Comparison of ENCODE assay signal across 27 mouse cellular contexts in genomic region chr16:59404798-59405197, GRCm38 (mm10). TPM values are rescaled to one million over a fixed set of nuclear protein-coding genes. Genes with fewer than 3 reads are reported as not detected.
DNase-seq lines count a peak whose midpoint lies in the region; ATAC-seq and TF ChIP-seq lines count a peak whose summit lies in the region.
"Had no signal": no experiment of that assay in that cellular context is flagged by ENCODE, and none has a peak within 500 bp of the region (broad histone marks: within the 10 kb centered on the region; RNA-seq: fewer than 3 reads in every experiment).

No protein-coding gene starts in this region.

- intact Hi-C loops in heart, adult 2 months (cut with DNase I), result loop anchor here (10.0 kb wide), 1 partner anchor 780 kb away; no protein-coding TSS in a partner anchor

- H3K36me3 ChIP-seq in heart, adult 2 months (ENCODE audit: control insufficient read depth, insufficient read depth, low read length), result no peaks in the 10 kb centered on the region
- H3K36me3 ChIP-seq in heart, embryonic 10.5 days, result no peaks in the 10 kb centered on the region
- no peaks in the 10 kb centered on the region for H3K36me3 ChIP-seq in heart, embryonic 12.5 days
- no peaks in the 10 kb centered on the region for H3K36me3 ChIP-seq in kidney, postnatal 0 days (ENCODE audit: insufficient read depth, low read length)
- H3K36me3 ChIP-seq: G1E had no signal

- no peak for TF ChIP-seq CTCF in heart, adult 2 months (IDR thresholded peaks at IDR 0.05)
- no peak for TF ChIP-seq CTCF in kidney, postnatal 0 days (IDR thresholded peaks at IDR 0.05; ENCODE audit: low read depth)

- H3K9me3 ChIP-seq in heart, embryonic 10.5 days, result no peaks in the 10 kb centered on the region
- no peaks in the 10 kb centered on the region for H3K9me3 ChIP-seq in heart, embryonic 12.5 days (replicated peaks)
- H3K9me3 ChIP-seq in kidney, postnatal 0 days (replicated peaks; ENCODE audit: low read length), result no peaks in the 10 kb centered on the region
- H3K9me3 ChIP-seq: G1E had no signal

- peak; percentile 77 for DNase-seq in heart, adult 11 months
- no peak for DNase-seq in heart, adult 2 months
- peak; percentile 54 for DNase-seq in heart, embryonic 10.5 days (ENCODE audit: low spot score)
- peak; percentile 18 for DNase-seq in kidney, postnatal 0 days (ENCODE audit: low spot score)
- no peak for DNase-seq in kidney, adult 18-20 months
- DNase-seq: adrenal gland, adult 2 months; adrenal gland, adult 8-10 months; adrenal gland, postnatal 10 days; adrenal gland, postnatal 14 days; adrenal gland, postnatal 25 days; adrenal gland, postnatal 36 days; B cell, adult 2 months; cerebellum, adult 11 months; cerebellum, adult 11-12 months; cerebellum, adult 18-20 months had no signal

- TF ChIP-seq EP300 in heart, adult 2 months (IDR thresholded peaks at IDR 0.05; ENCODE audit: insufficient read depth, low read depth, low read length), result no peak

- no peak overlapping the region for H3K4me2 ChIP-seq in heart, embryonic 12.5 days
- H3K4me2 ChIP-seq in kidney, postnatal 0 days (ENCODE audit: low read length), result no peak overlapping the region

- no peak for TF ChIP-seq POLR2A in heart, adult 2 months (IDR thresholded peaks at IDR 0.05; ENCODE audit: insufficient read depth, low read depth, low read length)

- H3K4me1 ChIP-seq in heart, adult 2 months (ENCODE audit: control insufficient read depth, insufficient read depth, low read length), result no peaks in the 10 kb centered on the region
- no peaks in the 10 kb centered on the region for H3K4me1 ChIP-seq in heart, embryonic 10.5 days
- H3K4me1 ChIP-seq in heart, embryonic 12.5 days (replicated peaks), result no peaks in the 10 kb centered on the region
- H3K4me1 ChIP-seq in kidney, postnatal 0 days (replicated peaks; ENCODE audit: insufficient read depth, low read length), result no peaks in the 10 kb centered on the region

- H3K27me3 ChIP-seq in heart, adult 2 months (ENCODE audit: control insufficient read depth, insufficient read depth, low read length), result no peaks in the 10 kb centered on the region
- H3K27me3 ChIP-seq in heart, embryonic 10.5 days (ENCODE audit: insufficient read depth, poor library complexity, severe bottlenecking), result no peaks in the 10 kb centered on the region
- no peaks in the 10 kb centered on the region for H3K27me3 ChIP-seq in heart, embryonic 12.5 days (replicated peaks)
- H3K27me3 ChIP-seq in kidney, postnatal 0 days (ENCODE audit: insufficient read depth, low read length), result no peaks in the 10 kb centered on the region
- H3K27me3 ChIP-seq: CH12.LX had no signal

- no peak overlapping the region for H3K4me3 ChIP-seq in heart, adult 2 months
- no peak overlapping the region for H3K4me3 ChIP-seq in heart, embryonic 10.5 days
- no peak overlapping the region for H3K4me3 ChIP-seq in heart, embryonic 12.5 days
- no peak overlapping the region for H3K4me3 ChIP-seq in kidney, postnatal 0 days (replicated peaks; ENCODE audit: low read depth, low read length)

- no peak overlapping the region for H3K27ac ChIP-seq in heart, adult 2 months
- H3K27ac ChIP-seq in heart, embryonic 10.5 days, result no peak overlapping the region
- no peak overlapping the region for H3K27ac ChIP-seq in heart, embryonic 12.5 days (ENCODE audit: poor library complexity, severe bottlenecking)
- H3K27ac ChIP-seq in kidney, postnatal 0 days, result no peak overlapping the region

- H3K9ac ChIP-seq in heart, adult 2 months (ENCODE audit: low read depth, low read length), result no peak overlapping the region
- no peak overlapping the region for H3K9ac ChIP-seq in heart, embryonic 12.5 days
- no peak overlapping the region for H3K9ac ChIP-seq in kidney, postnatal 0 days (ENCODE audit: low read depth, low read length)

- ATAC-seq in heart, embryonic 12.5 days (ENCODE audit: insufficient number of reproducible peaks, low FRiP score), result no peak
- no peak for ATAC-seq in kidney, postnatal 0 days (replicated peaks; ENCODE audit: low FRiP score, low read depth)
- ATAC-seq: activated CD4-positive, CD25-positive, alpha-beta regulatory T cell, adult 4 months; CD4-positive, CD25-positive, alpha-beta regulatory T cell, adult 4 months; Patski had no signal

- no peaks in the 10 kb centered on the region for H3K79me2 ChIP-seq in heart, adult 2 months (replicated peaks; ENCODE audit: control insufficient read depth, insufficient read depth, low read length)

- WGBS in heart, adult 2 months, result 44% methylated on average over 9 of the region's 9 CpGs
- WGBS in heart, embryonic 10.5 days, result 72% methylated on average over 9 of the region's 9 CpGs
- WGBS in heart, embryonic 12.5 days, result 63% methylated on average over 9 of the region's 9 CpGs
- WGBS in kidney, postnatal 0 days, result 44% methylated on average over 9 of the region's 9 CpGs

RNA-seq across cellular contexts. Expression of gene Gabrr3, which starts 2.3 kb away (rescaled TPM):
- total RNA-seq in heart, adult 2 months (2021), result under 1 TPM in 1 of 2 experiments, not detected in 1; 0.05 TPM
- not detected in 2 replicates for polyA plus RNA-seq in heart, adult 2 months (2012; rRNA removed)
- polyA plus RNA-seq in heart, embryonic 10.5 days (2016; fragmentation: Nextera tagmentation; extraction: Ambion mirVana), result not detected in 2 replicates
- not detected in 2 replicates for polyA plus RNA-seq in heart, embryonic 12.5 days (2016; fragmentation: Nextera tagmentation; extraction: Ambion mirVana)
- not detected in 2 replicates for polyA plus RNA-seq in kidney, postnatal 0 days (2015; fragmentation: Nextera tagmentation; extraction: Ambion mirVana)
- total RNA-seq: adrenal gland, adult 18-20 months; adrenal gland, adult 2 months; adrenal gland, adult 8-10 months; adrenal gland, postnatal 10 days; adrenal gland, postnatal 14 days; adrenal gland, postnatal 25 days; adrenal gland, postnatal 36 days; adrenal gland, postnatal 4 days; CH12.LX; MEL had no signal
- polyA plus RNA-seq: activated CD4-positive, CD25-positive, alpha-beta regulatory T cell, adult 4 months; adrenal gland, adult 2 months; C2C12; CD4-positive, CD25-positive, alpha-beta regulatory T cell, adult 4 months; G1E; Patski had no signal

RNA-seq across cellular contexts. Expression of gene Olfr209, which starts 41.0 kb away (rescaled TPM):
- not detected for total RNA-seq in heart, adult 2 months (2021)
- not detected in 2 replicates for polyA plus RNA-seq in heart, adult 2 months (2012; rRNA removed)
- polyA plus RNA-seq in heart, embryonic 10.5 days (2016; fragmentation: Nextera tagmentation; extraction: Ambion mirVana), result not detected in 2 replicates
- not detected in 2 replicates for polyA plus RNA-seq in heart, embryonic 12.5 days (2016; fragmentation: Nextera tagmentation; extraction: Ambion mirVana)
- not detected in 2 replicates for polyA plus RNA-seq in kidney, postnatal 0 days (2015; fragmentation: Nextera tagmentation; extraction: Ambion mirVana)
- total RNA-seq: adrenal gland, adult 18-20 months; adrenal gland, adult 2 months; adrenal gland, adult 8-10 months; adrenal gland, postnatal 10 days; adrenal gland, postnatal 14 days; adrenal gland, postnatal 25 days; adrenal gland, postnatal 36 days; adrenal gland, postnatal 4 days; CH12.LX; ES-E14; MEL had no signal
- polyA plus RNA-seq: activated CD4-positive, CD25-positive, alpha-beta regulatory T cell, adult 4 months; adrenal gland, adult 2 months; brain, embryonic 14.5 days; C2C12; CD4-positive, CD25-positive, alpha-beta regulatory T cell, adult 4 months; G1E had no signal

RNA-seq across cellular contexts. Expression of gene Olfr206, which starts 55.8 kb away (rescaled TPM):
- total RNA-seq in heart, adult 2 months (2021), result not detected
- polyA plus RNA-seq in heart, adult 2 months (2012; rRNA removed), result not detected in 2 replicates
- not detected in 2 replicates for polyA plus RNA-seq in heart, embryonic 10.5 days (2016; fragmentation: Nextera tagmentation; extraction: Ambion mirVana)
- not detected in 2 replicates for polyA plus RNA-seq in heart, embryonic 12.5 days (2016; fragmentation: Nextera tagmentation; extraction: Ambion mirVana)
- polyA plus RNA-seq in kidney, postnatal 0 days (2015; fragmentation: Nextera tagmentation; extraction: Ambion mirVana), result not detected in 2 replicates
- total RNA-seq: adrenal gland, adult 18-20 months; adrenal gland, adult 2 months; adrenal gland, adult 8-10 months; adrenal gland, postnatal 10 days; adrenal gland, postnatal 14 days; adrenal gland, postnatal 25 days; adrenal gland, postnatal 36 days; adrenal gland, postnatal 4 days; CH12.LX; ES-E14; MEL had no signal
- polyA plus RNA-seq: activated CD4-positive, CD25-positive, alpha-beta regulatory T cell, adult 4 months; adrenal gland, adult 2 months; brain, embryonic 14.5 days; C2C12; CD4-positive, CD25-positive, alpha-beta regulatory T cell, adult 4 months; G1E; Patski had no signal

Comparison
In these comparisons a context has a peak if more than half of its experiments do, and no peak if none do; other contexts are left out.
1. DNase-seq: peak in heart, adult 11 months (single experiment), heart, embryonic 10.5 days (single experiment) and kidney, postnatal 0 days (single experiment); none in heart, adult 2 months (0 of 2) and kidney, adult 18-20 months (single experiment).